Mouse (Mus musculus) stomach, embryonic 15.5 days (tissue): ENCODE results near the gene Fam102a. TPM values are rescaled to one million over a fixed set of nuclear protein-coding genes. Genes with fewer than 3 reads are reported as not detected.

Experiments
- ATAC-seq: fragments of 200-750 bp; cut with Nextera tagmentation; 2 replicates; pipeline ENCODE4 v1.8.0; 2017; ENCODE audit warnings: low read depth, moderate number of reproducible peaks, moderate TSS enrichment; ENCODE audit not compliant: insufficient read depth, low FRiP score
- H3K27ac ChIP-seq: fragments of 300-500 bp; sonication (generic); 2 replicates; pipeline ENCODE4 v1.5.1; 2015; ENCODE audit warnings: mild to moderate bottlenecking, inconsistent platforms
- H3K27me3 ChIP-seq: fragments of 300-500 bp; sonication (generic); replicated peaks from 2 replicates; pipeline ENCODE4 v1.6.1; 2015; ENCODE audit warnings: inconsistent platforms
- H3K36me3 ChIP-seq: fragments of 300-500 bp; sonication (generic); 2 replicates; pipeline ENCODE4 v1.6.1; 2015; ENCODE audit warnings: inconsistent platforms
- H3K4me1 ChIP-seq: fragments of 300-500 bp; sonication (generic); 2 replicates; pipeline ENCODE4 v1.6.1; 2015; ENCODE audit warnings: inconsistent platforms
- H3K4me2 ChIP-seq: fragments of 300-500 bp; sonication (generic); 2 replicates; pipeline ENCODE4 v1.6.1; 2015; ENCODE audit warnings: mild to moderate bottlenecking, inconsistent platforms
- H3K4me3 ChIP-seq: fragments of 300-500 bp; sonication (generic); replicated peaks from 2 replicates; pipeline ENCODE4 v1.5.1; 2015; ENCODE audit warnings: inconsistent platforms
- H3K9ac ChIP-seq: fragments of 300-500 bp; sonication (generic); 2 replicates; pipeline ENCODE4 v1.6.1; 2015; ENCODE audit warnings: inconsistent platforms
- H3K9me3 ChIP-seq: fragments of 300-500 bp; sonication (generic); 2 replicates; pipeline ENCODE4 v1.6.1; 2016; ENCODE audit warnings: inconsistent platforms
- WGBS: fragments of 180-500 bp; shearing (Covaris S2); methylation state at CpG from one replicate; pipeline ENCODE4 v1.1.7; 2015; 5-methylcytosine and 5-hydroxymethylcytosine counted together
- polyA plus RNA-seq: library from polyadenylated mRNA; unstranded; fragments of >200 nt; fragmentation: Nextera tagmentation; extraction: Ambion mirVana; gene quantifications from 2 replicates; pipeline ENCODE4 v1.2.1, GENCODE M21; 2015

The Fam102a gene
- polyA plus RNA-seq, 1 experiment from 2014 or later = 11.2 TPM

GRCm38 (mm10) chr2:32536634-32537359 is 1.7 kb downstream of the Fam102a start:
- Histone ChIP-seq H3K9me3 (no peaks in the 10 kb centered on the region), H3K27me3 (no peaks in the 10 kb centered on the region), H3K4me3 (peak overlapping the region; percentile 80), H3K9ac (peak overlapping the region; percentile 85), H3K4me1 (peaks cover 50% of the 10 kb centered on the region), H3K27ac (peak overlapping the region; percentile 99), H3K4me2 (peak overlapping the region; percentile 85), H3K36me3 (no peaks in the 10 kb centered on the region)
- WGBS = 8% methylated on average over 11 of the region's 11 CpGs
- no peak for ATAC-seq

GRCm38 (mm10) chr2:32537360-32537905 is 2.3 kb downstream of the Fam102a start:
- no peaks in the 10 kb centered on the region for H3K27me3 ChIP-seq
- no peaks in the 10 kb centered on the region for H3K9me3 ChIP-seq
- H3K27ac ChIP-seq = peak overlapping the region; percentile 99
- 12% methylated on average over 9 of the region's 9 CpGs for WGBS
- H3K36me3 ChIP-seq = no peaks in the 10 kb centered on the region
- peak overlapping the region; percentile 80 for H3K4me3 ChIP-seq
- H3K9ac ChIP-seq = peak overlapping the region; percentile 85
- ATAC-seq = no peak
- H3K4me2 ChIP-seq = peak overlapping the region; percentile 85
- H3K4me1 ChIP-seq = peaks cover 54% of the 10 kb centered on the region

- Histone ChIP-seq H3K27me3 (no peaks in the 10 kb centered on the region), H3K4me3 (peak overlapping the region; percentile 80), H3K27ac (peak overlapping the region; percentile 99)
Measured at GRCm38 (mm10) chr2:32537941-32538340, 2.8 kb downstream of the Fam102a start.

GRCm38 (mm10) chr2:32538461-32538860 is 3.3 kb downstream of the Fam102a start:
- Histone ChIP-seq H3K27ac (0 out of 2 replicates have a peak overlapping the region, but pooled peaks have one; percentile 44), H3K9ac (no peak overlapping the region), H3K9me3 (no peaks in the 10 kb centered on the region), H3K4me2 (peak overlapping the region; percentile 85), H3K27me3 (no peaks in the 10 kb centered on the region), H3K4me1 (peaks cover 62% of the 10 kb centered on the region), H3K36me3 (no peaks in the 10 kb centered on the region), H3K4me3 (peak overlapping the region; percentile 80; the same call in 1 of the 2 replicates)
- ATAC-seq = no peak
- 47% methylated on average over 4 of the region's 4 CpGs for WGBS

More at GRCm38 (mm10) chr2:32537941-32538340, 2.8 kb downstream of the Fam102a start:
- no peak for ATAC-seq
- WGBS = 61% methylated on average over 5 of the region's 5 CpGs
- H3K4me2 ChIP-seq = peak overlapping the region; percentile 85
- H3K4me1 ChIP-seq = peaks cover 58% of the 10 kb centered on the region
- no peaks in the 10 kb centered on the region for H3K36me3 ChIP-seq
- no peaks in the 10 kb centered on the region for H3K9me3 ChIP-seq
- H3K9ac ChIP-seq = no peak overlapping the region

DNA sequence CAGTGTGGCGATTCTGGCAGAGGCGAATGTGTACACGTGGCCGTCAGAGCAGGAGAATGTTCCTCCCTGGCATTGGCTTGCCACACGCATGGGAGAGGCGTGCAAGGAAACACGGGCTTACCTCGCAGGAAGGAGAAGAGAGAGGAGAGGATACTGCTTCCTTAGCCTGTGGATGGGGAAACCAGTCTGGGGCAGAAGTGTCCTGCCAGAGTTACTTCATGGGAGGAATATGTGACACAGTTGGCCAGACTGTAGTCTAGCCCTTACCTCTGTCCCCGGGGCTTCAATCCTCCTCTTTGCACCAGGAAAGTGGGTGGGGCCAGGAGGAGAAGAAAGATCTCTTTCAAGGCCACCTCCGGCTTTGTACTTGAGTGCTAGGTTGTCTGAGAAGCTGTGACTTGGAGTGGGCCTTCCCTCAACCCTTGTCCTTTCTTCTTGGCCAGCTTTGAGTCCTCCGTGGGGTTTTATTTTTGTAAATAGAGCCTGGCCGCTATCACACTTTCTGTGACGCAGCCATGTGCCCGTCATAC is 4.4 kb downstream of the Fam102a start:
- peaks cover 56% of the 10 kb centered on the region for H3K4me1 ChIP-seq
- no peak for ATAC-seq
- H3K9ac ChIP-seq = no peak overlapping the region
- H3K36me3 ChIP-seq = no peaks in the 10 kb centered on the region
- H3K27me3 ChIP-seq = no peaks in the 10 kb centered on the region
- H3K4me2 ChIP-seq = peak overlapping the region; percentile 85; the same call in 1 of the 2 replicates
- 62% methylated on average over 14 of the region's 14 CpGs for WGBS
- H3K4me3 ChIP-seq = no peak overlapping the region
- H3K27ac ChIP-seq = peak overlapping the region; percentile 44; the same call in 1 of the 2 replicates
- no peaks in the 10 kb centered on the region for H3K9me3 ChIP-seq

DNA sequence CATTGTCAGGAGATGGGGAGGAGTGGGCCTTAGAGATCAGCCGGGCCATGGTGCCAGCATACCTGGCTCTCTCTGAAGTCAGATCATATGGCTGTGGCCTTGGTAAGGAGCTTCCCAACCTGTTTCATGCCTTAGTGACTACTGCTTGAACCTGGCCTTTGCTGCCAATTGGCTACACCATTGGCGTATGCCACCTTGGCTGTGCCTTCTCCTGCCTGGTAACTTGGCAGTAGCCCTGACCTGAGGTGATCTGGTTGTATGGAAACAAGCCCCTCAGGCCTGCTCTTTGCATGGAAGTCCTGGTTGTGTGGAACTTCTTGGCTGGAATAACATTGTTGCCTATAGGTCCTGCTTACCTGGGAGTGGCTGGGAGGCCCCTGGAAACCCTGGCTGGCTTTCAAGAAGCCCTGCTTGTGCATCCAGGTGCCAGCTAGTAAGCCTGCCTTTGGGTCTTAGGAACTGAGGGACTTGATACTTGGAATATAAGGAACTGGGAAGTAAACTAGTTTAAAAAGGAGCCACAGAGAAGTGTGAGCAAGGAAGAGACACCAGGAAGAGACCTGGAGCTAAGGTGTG is 6.3 kb downstream of the Fam102a start:
- H3K4me2 ChIP-seq = no peak overlapping the region
- H3K36me3 ChIP-seq = no peaks in the 10 kb centered on the region
- no peak overlapping the region for H3K27ac ChIP-seq
- H3K4me3 ChIP-seq = no peak overlapping the region
- no peak overlapping the region for H3K9ac ChIP-seq
- no peaks in the 10 kb centered on the region for H3K27me3 ChIP-seq
- 90% methylated on average over 2 of the region's 2 CpGs for WGBS
- no peak for ATAC-seq
- peaks cover 56% of the 10 kb centered on the region for H3K4me1 ChIP-seq
- H3K9me3 ChIP-seq = no peaks in the 10 kb centered on the region

GRCm38 (mm10) chr2:32541986-32542573 is 6.9 kb downstream of the Fam102a start:
- no peaks in the 10 kb centered on the region for H3K9me3 ChIP-seq
- no peak overlapping the region for H3K4me3 ChIP-seq
- no peak for ATAC-seq
- H3K27me3 ChIP-seq = no peaks in the 10 kb centered on the region
- 80% methylated on average over 4 of the region's 4 CpGs for WGBS
- H3K4me2 ChIP-seq = no peak overlapping the region
- no peak overlapping the region for H3K27ac ChIP-seq
- H3K36me3 ChIP-seq = no peaks in the 10 kb centered on the region
- H3K4me1 ChIP-seq = peaks cover 52% of the 10 kb centered on the region
- H3K9ac ChIP-seq = no peak overlapping the region

DNA sequence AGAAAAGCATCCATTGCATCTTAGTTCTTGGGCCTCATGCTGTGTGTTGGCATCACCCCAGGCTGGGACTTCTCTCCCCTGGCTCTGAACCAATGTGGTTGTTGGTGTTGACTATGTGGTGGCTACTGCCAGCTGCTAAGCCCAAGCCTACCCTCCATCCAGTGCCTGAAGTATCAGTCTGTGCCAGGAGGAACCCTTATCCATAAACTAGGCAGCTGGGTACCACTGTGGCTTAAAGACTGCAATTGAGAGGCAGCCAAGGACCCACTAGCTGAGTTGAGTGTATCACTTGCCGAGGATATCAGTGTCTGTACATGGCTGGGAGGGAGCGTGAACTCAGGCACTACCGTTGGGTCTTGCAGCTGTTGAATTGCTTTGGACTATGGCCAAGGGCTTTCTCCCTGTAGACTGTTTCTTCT is 7.9 kb downstream of the Fam102a start:
- no peak overlapping the region for H3K27ac ChIP-seq
- H3K36me3 ChIP-seq = no peaks in the 10 kb centered on the region
- no peak for ATAC-seq
- H3K4me1 ChIP-seq = peaks cover 43% of the 10 kb centered on the region
- 66% methylated on average over 3 of the region's 3 CpGs for WGBS
- no peaks in the 10 kb centered on the region for H3K9me3 ChIP-seq
- no peaks in the 10 kb centered on the region for H3K27me3 ChIP-seq
- no peak overlapping the region for H3K9ac ChIP-seq
- H3K4me2 ChIP-seq = no peak overlapping the region
- no peak overlapping the region for H3K4me3 ChIP-seq

DNA sequence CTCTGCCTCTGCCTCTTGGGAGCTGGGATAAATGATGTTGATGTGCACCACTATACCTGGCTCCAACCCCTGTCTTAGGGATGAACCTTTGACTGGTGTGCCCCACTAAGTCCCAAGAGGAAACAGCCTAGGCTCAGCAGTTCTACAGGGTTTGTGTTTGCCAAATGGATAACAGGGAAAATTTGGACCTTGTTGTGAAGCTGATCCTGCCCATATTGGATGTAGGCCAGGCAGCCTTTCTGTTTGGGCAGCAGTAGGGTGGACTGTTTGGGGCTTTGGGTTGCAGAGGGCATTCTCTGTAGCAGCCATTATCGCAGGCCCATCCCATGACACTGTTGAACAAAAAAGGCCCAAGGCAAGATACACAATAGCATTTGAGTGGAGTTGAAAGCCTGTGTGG is 11.8 kb downstream of the Fam102a start:
- Histone ChIP-seq H3K4me1 (peaks cover 36% of the 10 kb centered on the region), H3K27ac (no peak overlapping the region)

DNA sequence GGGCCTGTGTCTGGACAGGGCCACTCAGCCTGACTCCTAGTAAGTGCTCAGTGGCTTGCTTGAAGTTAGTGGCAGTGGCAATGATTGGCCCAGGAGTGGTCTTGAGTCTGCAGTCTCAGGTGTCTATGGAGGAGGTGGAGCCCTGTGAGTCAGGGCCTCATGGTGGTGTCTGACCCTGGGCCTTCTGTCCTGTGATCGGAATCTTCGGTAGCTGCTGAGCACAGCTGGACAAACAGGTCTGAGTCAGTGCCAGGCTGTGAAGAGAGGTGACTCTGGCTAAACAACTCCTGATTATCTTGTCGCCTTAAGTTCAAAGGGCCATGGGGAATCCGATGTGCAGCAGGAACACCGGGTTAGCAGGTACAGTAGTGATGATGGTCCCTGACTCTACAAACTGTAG is 12.2 kb downstream of the Fam102a start:
- no peak for ATAC-seq
- Histone ChIP-seq H3K9ac (no peak overlapping the region), H3K27ac (no peak overlapping the region), H3K27me3 (no peaks in the 10 kb centered on the region), H3K4me1 (peaks cover 32% of the 10 kb centered on the region), H3K4me2 (no peak overlapping the region), H3K9me3 (no peaks in the 10 kb centered on the region), H3K36me3 (no peaks in the 10 kb centered on the region), H3K4me3 (no peak overlapping the region)
- WGBS = 80% methylated on average over 5 of the region's 5 CpGs

More for the DNA sequence above, 11.8 kb downstream of the Fam102a start:
- Histone ChIP-seq H3K27me3 (no peaks in the 10 kb centered on the region), H3K4me3 (no peak overlapping the region), H3K36me3 (no peaks in the 10 kb centered on the region), H3K9ac (no peak overlapping the region), H3K9me3 (no peaks in the 10 kb centered on the region), H3K4me2 (no peak overlapping the region)
- 95% methylated on average over 1 of the region's 1 CpGs for WGBS
- no peak for ATAC-seq

DNA sequence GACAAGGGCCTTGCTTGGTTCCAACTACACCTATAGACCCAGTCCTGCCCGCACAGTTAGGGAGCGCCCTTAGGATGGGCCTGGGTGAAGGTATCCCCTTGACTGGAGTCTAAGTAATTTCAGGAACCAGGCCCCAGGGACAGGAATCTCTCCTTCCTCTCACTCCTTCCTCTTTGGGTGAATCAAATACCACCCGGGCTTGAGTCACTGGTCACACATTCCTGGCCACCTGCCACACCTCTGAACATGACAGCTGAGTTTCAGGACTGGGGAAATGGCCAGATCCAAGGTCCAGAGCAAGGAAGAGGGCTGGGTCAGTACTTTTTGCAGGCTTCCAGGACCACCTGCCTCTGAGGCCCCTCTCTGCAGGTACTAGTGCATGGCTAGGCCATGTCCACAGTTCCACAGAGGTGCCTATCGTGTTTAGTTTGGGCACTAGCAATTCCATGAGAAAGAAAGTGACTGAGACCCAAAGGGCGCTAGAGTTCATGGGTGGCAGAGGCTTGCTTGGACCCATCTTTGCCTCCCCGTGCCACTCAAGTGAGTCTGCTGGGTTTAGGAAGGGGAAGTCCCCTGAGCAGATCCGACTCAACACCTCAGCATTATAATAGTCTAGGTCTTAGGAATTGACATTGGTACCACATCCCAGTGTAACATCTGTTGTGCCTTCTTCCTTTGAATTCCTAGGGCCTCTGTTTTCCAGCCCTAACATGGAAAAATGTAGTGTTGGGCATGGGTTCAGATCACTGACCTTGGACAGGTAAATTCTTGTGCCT is 13.0 kb downstream of the Fam102a start:
- no peak overlapping the region for H3K4me2 ChIP-seq
- 78% methylated on average over 7 of the region's 7 CpGs for WGBS
- H3K4me1 ChIP-seq = peaks cover 26% of the 10 kb centered on the region
- H3K27ac ChIP-seq = no peak overlapping the region
- no peak overlapping the region for H3K4me3 ChIP-seq
- H3K27me3 ChIP-seq = no peaks in the 10 kb centered on the region
- no peak overlapping the region for H3K9ac ChIP-seq
- no peak for ATAC-seq
- H3K36me3 ChIP-seq = no peaks in the 10 kb centered on the region
- H3K9me3 ChIP-seq = no peaks in the 10 kb centered on the region
